Mouse (Mus musculus): ENCODE data around the gene Cfap44.

The Cfap44 gene

GRCm38 (mm10) chr16:44394577-44395243, at the start of gene Cfap44:
Gene Cfap44 (plus strand): TSS chr16:44394796.
- DNase-seq (ENCODE audit: low spot score in 2 of 2) = peak; percentile 31 to 42

DNA sequence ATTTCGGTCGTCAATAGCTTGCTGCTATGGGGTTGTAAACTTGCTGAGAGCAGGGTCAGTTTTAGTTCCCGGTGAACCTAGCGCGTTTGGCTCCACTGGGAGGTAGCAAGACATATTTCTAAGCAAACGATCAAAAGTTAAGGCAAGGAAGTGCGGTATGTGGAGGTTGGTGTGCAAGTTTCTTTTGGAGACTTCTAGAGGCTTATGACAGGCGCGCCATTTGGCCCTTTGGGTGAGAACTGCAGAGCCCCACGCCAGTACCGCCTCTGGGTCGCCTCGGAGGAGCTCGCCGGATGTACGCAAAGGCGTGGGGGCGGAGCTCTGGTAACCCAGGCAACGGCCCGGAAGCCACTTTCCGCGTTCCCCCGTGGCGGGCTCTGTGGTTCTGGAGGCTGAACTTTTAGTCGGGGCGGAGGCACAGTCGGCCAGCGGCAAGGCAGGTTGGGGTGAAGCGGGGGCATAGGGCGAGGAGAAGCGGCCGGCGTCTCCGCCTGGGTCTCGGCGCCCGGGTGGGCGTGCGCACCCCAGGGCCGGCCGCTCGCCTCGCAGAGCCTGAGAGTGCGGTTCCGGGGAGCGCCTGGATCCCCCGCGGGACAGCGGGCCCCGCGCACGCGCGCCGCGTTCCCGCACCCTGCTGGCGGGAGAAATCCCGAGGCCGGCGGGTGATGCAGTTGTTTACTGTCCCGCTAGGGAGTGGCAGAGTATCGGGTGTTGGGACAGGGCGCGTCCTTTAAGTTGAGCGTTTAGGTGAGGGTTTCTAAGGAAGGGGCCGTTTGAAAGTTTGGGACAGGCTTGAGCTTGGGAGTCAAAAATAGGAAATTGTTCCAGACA, 47.3 kb upstream of the Cfap44 start, which contains the start of gene Spice1:
TSS of gene Spice1 (plus strand) at position 51 of the 831 bp plus-strand sequence.
- DNase-seq (ENCODE audit: low spot score in 2 of 2) = peak; percentile 94

DNA sequence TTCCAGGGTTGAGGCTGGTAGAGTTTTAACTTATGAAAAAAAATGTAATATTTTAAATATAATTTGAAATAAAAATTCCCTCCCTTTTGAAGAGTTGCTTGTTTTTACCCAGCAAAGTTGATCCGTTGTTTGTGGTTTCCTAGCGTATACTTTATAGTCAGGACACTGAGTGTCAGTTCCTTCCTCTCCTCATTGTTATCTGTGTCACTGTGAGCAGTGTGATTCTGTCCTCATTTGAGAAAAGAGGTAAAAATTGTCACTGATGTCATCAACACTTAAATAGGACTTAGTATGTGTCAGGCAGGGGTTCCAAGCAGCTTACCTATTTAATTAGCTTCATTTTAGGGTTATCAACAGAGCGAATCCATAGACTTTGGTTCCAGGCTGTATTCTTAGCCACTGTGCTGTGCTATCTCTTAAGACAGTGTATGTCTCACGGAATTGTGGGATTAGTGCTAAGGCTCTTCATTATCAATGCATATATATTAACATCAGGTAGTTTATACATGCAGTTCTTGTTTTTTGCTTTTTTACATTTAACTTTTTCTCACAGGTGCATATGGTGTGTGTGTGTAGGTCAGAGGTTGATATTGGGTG, 44.7 kb upstream of the Cfap44 start:
- no peak for DNase-seq (ENCODE audit: low spot score in 2 of 2)

DNA sequence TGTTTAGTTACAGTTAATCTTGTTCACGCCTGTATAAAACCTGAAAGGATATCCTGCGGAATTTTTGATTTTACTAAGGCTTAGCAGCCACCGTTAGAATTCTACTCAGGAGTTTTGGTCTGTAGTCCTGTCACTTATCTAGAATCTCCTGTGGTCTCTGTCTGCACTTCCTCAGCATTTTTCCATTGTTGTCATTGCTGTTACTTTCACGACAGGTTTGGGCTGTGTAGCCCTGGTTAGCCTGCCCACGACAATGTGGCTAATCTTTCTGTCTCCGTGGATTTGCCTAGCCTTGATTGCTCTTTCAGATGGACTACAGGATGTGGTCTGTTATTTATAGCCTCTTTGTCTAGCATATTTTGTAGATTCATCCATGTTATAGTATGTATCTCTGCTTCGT, 38.3 kb upstream of the Cfap44 start:
- no peak for DNase-seq (ENCODE audit: low spot score in 2 of 2)

GRCm38 (mm10) chr16:44357571-44358268, 36.9 kb upstream of the Cfap44 start:
- peak; percentile 75 to 76 for DNase-seq (ENCODE audit: low spot score in 2 of 2)

DNA sequence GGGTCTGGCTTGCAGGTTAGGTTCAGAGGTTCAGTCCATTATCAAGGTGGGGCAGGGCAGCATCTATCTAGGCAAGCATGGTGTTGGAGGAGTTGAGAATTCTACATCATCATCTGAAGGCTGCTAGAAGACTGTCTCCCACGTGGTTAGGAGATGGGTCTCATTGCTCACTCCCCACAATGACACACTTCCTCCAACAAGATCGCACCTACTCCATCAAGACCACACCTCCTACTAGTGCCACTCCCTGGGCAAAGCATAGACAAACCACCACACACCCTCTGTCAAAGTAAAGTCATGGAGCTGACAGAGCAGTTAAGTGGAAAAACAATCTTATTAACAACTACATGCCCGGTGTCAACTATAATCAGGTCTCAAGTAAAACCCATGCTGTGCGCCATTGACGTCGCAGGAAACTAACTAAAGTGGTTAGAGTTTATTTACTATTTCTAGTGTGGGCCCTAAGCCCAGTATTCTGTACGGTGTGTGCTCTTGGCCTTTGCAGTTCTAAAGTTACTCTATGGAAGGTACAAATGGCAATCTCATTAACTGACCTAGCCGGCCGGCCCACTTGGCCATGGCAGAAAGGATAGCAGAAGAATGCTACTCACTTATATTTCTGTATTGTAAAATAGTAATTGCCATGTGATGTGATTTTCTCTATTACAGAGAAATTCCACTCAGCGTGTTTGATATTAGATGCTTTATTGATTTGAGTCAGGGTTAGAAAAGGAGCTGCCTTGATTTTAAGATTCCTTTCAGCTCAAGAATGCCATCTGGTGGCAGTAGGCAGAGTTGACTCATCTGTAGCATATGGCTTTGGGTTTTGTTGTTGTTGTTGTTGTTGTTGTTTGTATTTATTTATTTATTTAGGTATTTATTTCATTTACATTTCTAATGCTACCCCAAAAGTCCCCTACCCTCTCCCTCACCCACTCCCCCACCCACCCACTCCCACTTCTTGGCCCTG, 32.4 kb upstream of the Cfap44 start:
- peak; percentile 66 to 82 for DNase-seq (ENCODE audit: low spot score in 2 of 2)

- DNase-seq (ENCODE audit: low spot score in 2 of 2) = no peak
Observed at GRCm38 (mm10) chr16:44365522-44365921, 29.1 kb upstream of the Cfap44 start.

- DNase-seq (ENCODE audit: low spot score in 2 of 2) = no peak
Observed at GRCm38 (mm10) chr16:44375459-44375858, 19.1 kb upstream of the Cfap44 start.

DNA sequence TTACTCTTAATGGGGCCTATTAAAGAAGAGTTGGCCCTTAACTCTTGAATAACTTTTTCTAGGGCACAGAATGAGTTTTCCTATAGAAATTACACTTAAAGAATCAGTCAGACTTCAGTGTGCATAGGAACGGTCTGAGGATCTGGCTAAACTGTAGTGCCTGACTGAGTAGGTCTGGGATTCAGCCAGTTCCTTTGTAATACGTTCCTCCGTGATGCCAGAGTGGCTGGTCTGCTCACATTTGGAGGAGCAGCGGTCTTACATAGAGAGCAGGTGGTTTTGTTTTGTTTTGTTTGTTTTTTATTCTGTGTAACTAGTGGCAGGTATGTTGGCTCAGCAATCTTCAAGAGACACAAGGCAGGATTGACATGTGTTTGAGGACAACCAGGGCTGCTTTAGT, 14.6 kb upstream of the Cfap44 start:
- DNase-seq (ENCODE audit: low spot score in 2 of 2) = no peak

- no peak for DNase-seq (ENCODE audit: low spot score in 2 of 2)
Observed at GRCm38 (mm10) chr16:44381578-44381977, 13.0 kb upstream of the Cfap44 start.

DNA sequence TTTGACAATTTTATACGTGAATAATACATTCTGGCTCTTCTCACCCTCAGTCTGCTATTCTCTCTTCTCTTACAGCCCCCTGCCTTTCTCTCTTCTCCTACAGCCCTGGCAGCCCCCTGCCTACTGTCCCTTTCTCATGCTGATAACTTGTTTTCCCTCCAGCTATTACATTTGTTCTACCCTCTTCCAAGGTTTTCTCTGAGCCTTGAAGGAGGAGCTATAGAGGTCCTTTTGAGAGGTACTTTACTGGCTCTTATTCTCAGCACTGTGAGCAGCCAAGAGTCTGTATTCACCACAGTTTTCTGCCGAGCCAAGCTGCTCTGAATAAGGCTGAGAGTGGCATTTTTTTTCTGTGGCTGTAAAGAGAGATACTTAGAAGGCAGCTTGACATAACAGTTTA, 11.0 kb upstream of the Cfap44 start:
- DNase-seq (ENCODE audit: low spot score in 2 of 2) = no peak

DNA sequence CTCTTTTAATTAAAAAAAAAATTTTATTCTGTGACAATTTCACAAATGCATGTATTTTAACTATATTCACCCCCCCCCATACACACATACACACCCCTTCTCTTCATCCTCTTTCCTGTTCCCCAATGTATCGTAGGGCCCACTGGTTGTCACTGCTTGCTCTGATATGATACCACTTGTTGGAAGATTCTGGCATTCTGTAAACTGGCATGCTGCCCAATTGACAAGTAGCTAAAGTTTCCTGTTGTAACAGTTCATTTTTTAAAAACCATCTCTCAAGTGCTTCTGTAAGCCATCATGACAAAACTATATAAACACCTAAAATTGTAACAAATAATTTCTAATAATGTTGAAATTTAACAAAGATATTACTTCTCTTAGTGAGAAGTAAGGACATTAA, 10.3 kb upstream of the Cfap44 start:
- no peak for DNase-seq (ENCODE audit: low spot score in 2 of 2)

- no peak for DNase-seq (ENCODE audit: low spot score in 2 of 2)
Observed at GRCm38 (mm10) chr16:44391877-44392548, 2.6 kb upstream of the Cfap44 start.

GRCm38 (mm10) chr16:44404933-44405332, 10.3 kb downstream of the Cfap44 start:
- DNase-seq (ENCODE audit: low spot score in 2 of 2) = no peak

DNA sequence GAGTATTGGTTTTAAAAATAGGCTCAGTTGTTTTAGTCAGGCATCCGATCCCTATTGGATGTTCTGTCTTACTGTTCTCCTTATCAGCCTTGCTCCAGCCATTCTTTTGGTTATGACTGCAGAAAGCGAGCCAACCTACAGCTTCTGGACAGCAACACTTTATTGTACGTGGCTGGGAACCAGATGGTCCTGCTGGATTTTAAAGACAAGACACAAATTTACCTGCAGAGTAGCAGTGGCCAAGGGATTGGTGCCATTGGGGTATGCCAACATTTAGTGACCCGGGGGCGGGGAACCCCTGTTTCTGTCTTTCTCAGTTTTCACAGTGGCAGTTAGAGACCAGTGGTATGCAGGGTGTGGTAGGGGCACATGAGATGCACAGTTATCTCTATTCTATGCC, 12.6 kb downstream of the Cfap44 start:
- no peak for DNase-seq (ENCODE audit: low spot score in 2 of 2)

DNA sequence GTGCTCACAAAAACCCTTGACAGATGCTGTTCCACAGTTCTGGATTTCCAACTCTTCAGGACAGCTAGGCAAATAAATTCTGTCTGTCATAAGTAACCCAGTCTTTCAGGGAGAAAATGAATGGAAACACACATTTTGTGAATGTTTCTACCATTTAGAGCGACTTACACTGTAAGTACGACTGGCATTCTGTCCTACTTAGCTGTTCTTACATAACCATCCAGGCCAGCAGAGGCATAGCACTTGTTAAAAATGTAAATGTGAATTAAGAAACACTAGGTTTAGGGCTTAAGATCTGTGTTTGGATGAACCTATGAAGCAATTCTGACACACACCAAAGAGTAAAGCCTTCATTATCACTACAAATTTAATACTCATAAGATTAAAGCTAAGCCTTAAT, 13.7 kb downstream of the Cfap44 start:
- no peak for DNase-seq (ENCODE audit: low spot score in 2 of 2)

- no peak for DNase-seq (ENCODE audit: low spot score in 2 of 2)
Observed at GRCm38 (mm10) chr16:44410176-44410575, 15.6 kb downstream of the Cfap44 start.

GRCm38 (mm10) chr16:44417596-44417995, 23.0 kb downstream of the Cfap44 start:
- no peak for DNase-seq (ENCODE audit: low spot score in 2 of 2)

GRCm38 (mm10) chr16:44421735-44422134, 27.1 kb downstream of the Cfap44 start:
- no peak for DNase-seq (ENCODE audit: low spot score in 2 of 2)

- no peak for DNase-seq (ENCODE audit: low spot score in 2 of 2)
Observed at GRCm38 (mm10) chr16:44423499-44423898, 28.9 kb downstream of the Cfap44 start.

All from natural killer cell, adult 2 months (primary cell).